Mouse (Mus musculus): ENCODE data around the gene Olfr1161. TPM values are rescaled to one million over a fixed set of nuclear protein-coding genes. Genes with fewer than 3 reads are reported as not detected.

The Olfr1161 gene
- total RNA-seq (2023), result not detected

GRCm38 (mm10) chr2:88022474-88022873, at the start of gene Olfr1161:
Olfr1161 (plus strand) TSS chr2:88022774.

DNA sequence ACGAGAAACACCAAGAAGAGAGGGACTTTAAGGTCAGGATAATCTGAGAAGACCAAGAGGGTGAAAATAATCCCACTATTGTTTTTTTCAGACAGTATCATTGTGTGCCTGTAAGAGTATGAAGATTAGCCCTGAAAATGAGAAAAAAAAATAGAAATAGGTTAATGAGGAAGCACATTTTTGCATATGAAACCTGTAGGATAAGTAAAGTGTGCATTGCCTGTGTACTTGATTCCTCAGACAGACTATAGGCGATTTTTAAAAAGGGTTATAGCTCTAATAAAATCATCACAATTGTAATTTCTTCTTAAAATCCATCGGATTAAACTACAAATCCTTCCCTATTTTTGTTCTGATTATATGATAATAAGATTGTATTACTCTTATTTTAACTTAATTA, 48.0 kb upstream of the Olfr1161 start, which contains the start of gene Olfr74:
TSS of gene Olfr74 (minus strand) at position 101 of the 400 bp plus-strand sequence.

DNA sequence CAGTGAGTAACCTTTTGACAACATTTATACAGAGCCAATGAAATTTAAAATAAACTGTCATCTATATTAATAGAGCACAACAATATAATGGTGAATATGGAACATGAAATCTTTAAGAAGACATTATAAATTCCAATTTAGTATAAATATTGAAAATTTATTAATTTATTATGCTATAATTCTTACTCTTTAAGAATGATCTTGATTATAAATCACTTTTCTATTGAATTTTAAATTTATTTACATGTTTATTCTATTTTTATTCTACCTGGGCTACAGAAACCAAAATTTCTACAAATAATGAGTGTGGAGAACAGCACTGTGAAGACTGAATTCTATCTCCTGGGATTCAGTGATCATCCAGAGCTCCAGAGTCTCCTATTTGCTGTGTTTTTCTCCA, 32.8 kb upstream of the Olfr1161 start, which contains the start of gene Olfr1158:
TSS of gene Olfr1158 (plus strand) at position 301 of the 400 bp plus-strand sequence.

DNA sequence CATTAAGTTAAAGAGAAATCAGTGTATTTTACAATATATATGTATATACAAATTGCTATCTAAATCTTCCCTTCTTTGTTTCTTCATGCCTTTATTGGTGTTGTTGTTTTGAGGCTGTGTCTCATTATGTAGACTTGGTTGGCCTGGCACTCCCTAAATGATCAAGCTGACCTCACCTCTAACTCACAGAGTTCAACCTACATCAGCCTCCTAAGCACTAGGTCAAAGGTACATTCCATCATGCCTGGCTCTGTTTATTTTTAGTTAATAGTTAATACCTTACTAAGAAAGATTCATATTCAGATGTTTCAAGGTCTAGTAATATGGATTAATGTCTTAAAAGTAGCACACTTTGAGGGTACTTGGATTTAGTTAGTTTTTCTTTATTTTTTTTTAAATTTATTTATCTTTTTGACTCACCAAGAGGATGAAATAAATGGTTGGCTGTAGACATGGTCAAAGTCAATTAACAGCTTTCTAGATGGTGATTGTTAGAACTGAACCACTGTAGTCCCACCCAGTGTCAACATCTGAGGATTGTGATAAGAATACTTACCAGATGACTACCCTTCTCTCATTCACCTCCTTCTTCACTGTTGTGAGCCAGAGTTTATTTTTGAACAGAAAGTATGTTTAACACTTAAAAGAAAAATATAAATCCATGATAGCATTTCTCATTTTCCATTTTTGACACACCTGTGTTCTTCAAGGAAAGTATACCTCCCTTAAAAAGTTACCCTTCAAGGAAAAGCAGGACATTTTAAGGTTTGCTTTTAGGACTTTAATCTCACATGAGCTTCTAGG, 14.9 kb upstream of the Olfr1161 start, which contains the start of gene Olfr1160:
TSS of gene Olfr1160 (minus strand) at position 754 of the 804 bp plus-strand sequence.

GRCm38 (mm10) chr2:88037599-88037998, 15.0 kb downstream of the Olfr1161 start, which contains the start of gene Olfr73:
Olfr73 (minus strand) TSS chr2:88037699.

GRCm38 (mm10) chr2:88051029-88051428, 28.5 kb downstream of the Olfr1161 start, which contains the start of gene Olfr1162:
Olfr1162 (minus strand) TSS chr2:88051129.

DNA sequence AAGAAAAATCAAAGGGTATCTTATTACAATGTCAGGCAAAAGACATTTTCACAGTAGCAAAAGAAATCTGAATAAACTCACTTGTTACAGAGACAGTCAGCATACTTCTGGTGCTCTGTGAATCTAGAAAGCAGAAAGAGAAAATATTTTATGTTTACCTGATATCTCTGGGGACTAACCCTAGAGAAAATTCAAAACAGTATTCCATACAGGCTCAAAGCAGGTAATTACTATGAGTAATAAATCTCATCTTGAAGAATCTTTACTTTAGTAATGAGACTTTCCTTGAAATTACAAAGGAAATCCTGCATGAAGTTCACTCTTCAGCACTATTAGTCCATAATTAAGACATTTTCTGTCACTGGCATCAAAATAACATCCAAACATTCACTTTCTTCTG, 49.2 kb downstream of the Olfr1161 start, which contains the start of gene Olfr1163:
TSS of gene Olfr1163 (minus strand) at position 101 of the 400 bp plus-strand sequence.

Other genes with a start within 250 kb of the Olfr1161 start
- not detected for gene Olfr152, start 243.3 kb upstream of the Olfr1161 start, total RNA-seq (2023)
- not detected for gene Olfr1143, start 222.2 kb upstream of the Olfr1161 start, total RNA-seq (2023)
- gene Olfr1145, start 213.0 kb upstream of the Olfr1161 start, total RNA-seq (2023), result not detected
- gene Olfr1148, start 192.2 kb upstream of the Olfr1161 start, total RNA-seq (2023), result not detected
- gene Olfr1150-ps1, start 178.8 kb upstream of the Olfr1161 start, total RNA-seq (2023), result not detected
- not detected for gene Olfr1151, start 166.9 kb upstream of the Olfr1161 start, total RNA-seq (2023)
- gene Olfr1152, start 156.3 kb upstream of the Olfr1161 start, total RNA-seq (2023), result not detected
- not detected for gene Olfr1153, start 127.8 kb upstream of the Olfr1161 start, total RNA-seq (2023)
- gene Olfr1154, start 117.6 kb upstream of the Olfr1161 start, total RNA-seq (2023), result not detected
- gene Olfr1155, start 77.6 kb upstream of the Olfr1161 start, total RNA-seq (2023), result not detected
- not detected for gene Olfr1156, start 69.7 kb upstream of the Olfr1161 start, total RNA-seq (2023)
- gene Olfr1157, start 54.5 kb upstream of the Olfr1161 start, total RNA-seq (2023), result not detected
- not detected for gene Olfr74, start 48.1 kb upstream of the Olfr1161 start, total RNA-seq (2023)
- not detected for gene Olfr1158, start 32.7 kb upstream of the Olfr1161 start, total RNA-seq (2023)
- gene Olfr1160, start 14.5 kb upstream of the Olfr1161 start, total RNA-seq (2023), result not detected
- not detected for gene Olfr73, start 14.9 kb downstream of the Olfr1161 start, total RNA-seq (2023)
- gene Olfr1162, start 28.4 kb downstream of the Olfr1161 start, total RNA-seq (2023), result not detected
- gene Olfr1163, start 49.1 kb downstream of the Olfr1161 start, total RNA-seq (2023), result not detected
- not detected for gene Olfr1164, start 71.2 kb downstream of the Olfr1161 start, total RNA-seq (2023)
- gene Olfr1166, start 105.5 kb downstream of the Olfr1161 start, total RNA-seq (2023), result not detected
- not detected for gene Olfr1167, start 132.4 kb downstream of the Olfr1161 start, total RNA-seq (2023)
- gene Olfr1168, start 159.1 kb downstream of the Olfr1161 start, total RNA-seq (2023), result not detected
- not detected for gene Olfr1170, start 205.6 kb downstream of the Olfr1161 start, total RNA-seq (2023)

All from CD8-positive naive resting alpha-beta T cell, adult 57 days (primary cell).